Mouse (Mus musculus): ENCODE results near the gene Pcyt1b.

The Pcyt1b gene

GRCm38 (mm10) chrX:93732975-93733748 lies 78.5 kb downstream of the Pcyt1b start:
- DNase-seq (ENCODE audit: low read depth, low spot score): no peak

GRCm38 (mm10) chrX:93749165-93749564 lies 94.5 kb downstream of the Pcyt1b start:
- DNase-seq (ENCODE audit: low read depth, low spot score): no peak

- no peak for DNase-seq (ENCODE audit: low read depth, low spot score)
Observed at GRCm38 (mm10) chrX:93750566-93750965, 95.9 kb downstream of the Pcyt1b start.

- no peak for DNase-seq (ENCODE audit: low read depth, low spot score)
Observed at GRCm38 (mm10) chrX:93755210-93755842, 100.7 kb downstream of the Pcyt1b start.

GRCm38 (mm10) chrX:93756867-93757455 lies 102.3 kb downstream of the Pcyt1b start:
- DNase-seq (ENCODE audit: low read depth, low spot score): no peak

- no peak for DNase-seq (ENCODE audit: low read depth, low spot score)
Observed at GRCm38 (mm10) chrX:93760770-93761169, 106.1 kb downstream of the Pcyt1b start.

GRCm38 (mm10) chrX:93789562-93789961 lies 134.9 kb downstream of the Pcyt1b start:
- no peak for DNase-seq (ENCODE audit: low read depth, low spot score)

- no peak for DNase-seq (ENCODE audit: low read depth, low spot score)
Observed at GRCm38 (mm10) chrX:93793168-93793567, 138.5 kb downstream of the Pcyt1b start.
